Mouse (Mus musculus): Measurements from ENCODE around the gene Epn2.

Epn2 gene

DNA sequence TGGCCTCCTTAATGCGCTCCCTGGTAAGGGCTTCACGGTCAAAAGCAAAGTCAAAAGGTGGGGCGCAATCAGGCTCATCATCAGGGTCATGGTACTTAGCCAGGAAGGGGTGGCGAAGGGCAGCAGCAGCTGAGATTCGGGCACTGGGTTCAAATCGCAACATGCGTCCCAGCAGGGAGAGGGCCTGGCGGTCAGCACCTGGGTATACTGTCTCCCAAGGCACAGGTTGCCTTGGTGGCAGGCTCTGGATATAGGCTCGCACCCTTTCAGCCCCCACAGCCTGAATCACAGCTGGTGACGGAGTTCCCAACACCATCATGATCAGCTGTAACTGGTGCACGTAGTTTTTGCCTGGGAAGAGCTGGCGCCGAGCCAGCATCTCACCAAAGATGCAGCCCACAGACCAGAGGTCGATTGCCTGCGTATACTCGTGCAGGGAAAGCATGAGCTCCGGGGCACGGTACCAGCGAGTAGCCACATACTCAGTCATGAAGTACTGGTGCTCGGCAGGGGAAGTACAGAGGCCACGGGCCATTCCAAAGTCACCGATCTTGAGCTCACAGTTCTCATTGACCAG, 88.5 kb downstream of the Epn2 start:
- no peak for DNase-seq (ENCODE audit: extremely low read depth, low read depth)

DNA sequence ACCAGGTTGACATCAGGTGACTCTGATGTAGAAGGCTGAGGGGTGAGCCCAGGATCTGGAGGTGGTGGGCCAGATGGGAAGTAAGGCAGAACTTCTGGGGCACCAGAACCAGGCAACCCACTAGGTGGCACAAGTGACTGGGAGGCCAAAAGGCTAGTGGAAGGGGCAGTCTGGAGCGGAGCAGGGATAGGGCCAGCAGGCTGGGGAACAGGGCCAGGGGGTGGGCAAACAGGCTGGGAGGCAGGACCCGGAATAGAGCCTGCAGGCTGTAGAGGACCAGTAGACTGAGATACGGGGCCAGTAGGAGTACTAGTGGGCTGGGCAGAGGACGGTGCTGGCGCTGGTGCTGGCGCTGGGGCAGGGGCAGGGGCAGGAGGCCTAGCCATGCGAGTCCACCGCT, 89.6 kb downstream of the Epn2 start:
- no peak for DNase-seq (ENCODE audit: extremely low read depth, low read depth)

DNA sequence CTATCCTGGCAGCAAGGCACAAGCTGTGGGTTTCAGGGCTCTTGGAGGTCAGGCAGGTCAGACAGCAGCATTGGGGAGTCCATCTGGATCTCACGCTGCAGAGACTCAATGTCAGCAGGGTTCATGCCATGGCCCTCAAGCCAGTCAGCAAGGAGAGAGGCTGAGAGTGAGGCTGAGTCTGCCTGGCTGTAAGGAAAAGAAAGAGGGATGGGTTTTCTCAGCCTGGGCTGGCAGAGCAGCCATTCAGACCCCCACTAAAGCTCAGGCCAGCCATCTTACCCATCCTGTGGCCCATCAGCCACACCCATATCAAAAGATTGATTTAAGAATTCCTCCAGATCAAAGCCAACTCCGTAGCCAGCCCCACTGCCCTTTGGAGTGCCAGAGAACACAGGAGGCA, 90.4 kb downstream of the Epn2 start:
- DNase-seq (ENCODE audit: extremely low read depth, low read depth) = no peak

DNA sequence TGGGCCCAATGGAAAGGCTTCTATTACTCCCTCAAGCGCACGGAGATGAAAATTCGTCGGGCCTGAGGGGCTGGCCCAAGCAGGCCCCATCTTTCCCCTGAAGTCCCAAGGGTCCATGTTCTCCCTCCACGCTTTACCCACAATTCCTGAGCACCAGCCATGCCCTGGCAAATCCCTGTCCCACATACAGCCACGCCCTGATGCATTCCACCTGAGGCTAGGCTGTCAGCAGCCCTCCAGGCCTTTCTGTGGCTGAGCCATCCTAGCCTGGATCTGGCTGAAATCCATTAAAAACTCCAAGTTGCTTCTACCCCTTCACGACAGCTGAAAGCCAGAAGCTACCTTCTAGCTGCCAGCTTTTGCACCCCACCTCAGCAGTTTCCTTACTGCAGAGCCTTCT, 91.6 kb downstream of the Epn2 start:
- DNase-seq (ENCODE audit: extremely low read depth, low read depth) = no peak

DNA sequence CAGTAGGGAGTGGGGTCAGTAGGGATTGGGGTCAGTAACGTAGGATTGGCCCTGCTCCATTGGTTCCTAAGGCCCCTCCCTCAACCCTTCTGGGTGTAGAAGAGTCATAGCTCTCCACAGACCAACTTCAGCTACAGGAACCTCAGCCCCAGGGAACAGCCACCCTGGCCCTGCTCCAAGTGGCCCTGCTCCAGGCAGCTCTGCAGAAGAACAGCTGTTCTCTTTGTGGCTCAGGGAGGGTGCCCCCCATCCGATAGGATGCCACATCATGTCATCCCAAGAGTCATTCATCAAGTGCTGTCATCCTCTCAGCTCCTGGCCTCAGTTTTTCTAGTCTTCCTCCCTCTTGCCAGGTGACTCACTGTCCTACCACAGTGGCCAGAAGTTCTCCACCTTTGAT, 92.1 kb downstream of the Epn2 start:
- no peak for DNase-seq (ENCODE audit: extremely low read depth, low read depth)

DNA sequence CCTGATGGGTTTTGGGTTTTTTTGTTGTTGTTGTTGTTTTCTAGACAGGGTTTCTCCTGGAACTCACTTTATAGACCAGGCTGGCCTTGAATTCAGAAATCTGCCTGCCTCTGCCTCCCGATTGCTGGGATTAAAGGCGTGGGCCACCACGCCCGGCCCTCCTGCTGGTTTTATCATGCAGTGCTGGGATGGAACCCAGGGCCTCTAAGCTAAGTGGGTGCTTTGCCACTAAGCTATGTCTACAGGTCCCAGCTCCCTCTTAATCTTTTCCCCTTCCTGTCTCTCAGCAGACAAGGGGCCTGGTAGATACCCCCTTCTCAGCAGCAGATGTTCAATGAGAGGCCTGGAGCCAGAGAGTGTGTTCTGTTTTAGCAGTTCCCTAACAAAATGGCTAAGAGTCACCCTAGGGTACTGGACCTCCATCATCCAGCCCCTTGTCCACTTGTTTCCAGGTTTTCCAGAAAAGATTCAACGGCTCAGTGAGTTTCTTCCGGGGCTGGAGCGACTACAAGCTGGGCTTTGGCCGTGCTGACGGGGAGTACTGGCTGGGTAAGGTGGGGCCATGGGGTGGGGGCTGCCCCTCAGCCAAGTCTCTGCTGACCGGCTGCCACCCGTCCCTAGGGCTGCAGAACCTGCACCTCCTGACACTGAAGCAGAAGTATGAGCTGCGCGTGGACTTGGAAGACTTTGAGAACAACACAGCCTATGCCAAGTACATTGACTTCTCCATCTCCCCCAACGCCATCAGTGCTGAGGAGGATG, 92.8 kb downstream of the Epn2 start:
- no peak for DNase-seq (ENCODE audit: extremely low read depth, low read depth)

DNA sequence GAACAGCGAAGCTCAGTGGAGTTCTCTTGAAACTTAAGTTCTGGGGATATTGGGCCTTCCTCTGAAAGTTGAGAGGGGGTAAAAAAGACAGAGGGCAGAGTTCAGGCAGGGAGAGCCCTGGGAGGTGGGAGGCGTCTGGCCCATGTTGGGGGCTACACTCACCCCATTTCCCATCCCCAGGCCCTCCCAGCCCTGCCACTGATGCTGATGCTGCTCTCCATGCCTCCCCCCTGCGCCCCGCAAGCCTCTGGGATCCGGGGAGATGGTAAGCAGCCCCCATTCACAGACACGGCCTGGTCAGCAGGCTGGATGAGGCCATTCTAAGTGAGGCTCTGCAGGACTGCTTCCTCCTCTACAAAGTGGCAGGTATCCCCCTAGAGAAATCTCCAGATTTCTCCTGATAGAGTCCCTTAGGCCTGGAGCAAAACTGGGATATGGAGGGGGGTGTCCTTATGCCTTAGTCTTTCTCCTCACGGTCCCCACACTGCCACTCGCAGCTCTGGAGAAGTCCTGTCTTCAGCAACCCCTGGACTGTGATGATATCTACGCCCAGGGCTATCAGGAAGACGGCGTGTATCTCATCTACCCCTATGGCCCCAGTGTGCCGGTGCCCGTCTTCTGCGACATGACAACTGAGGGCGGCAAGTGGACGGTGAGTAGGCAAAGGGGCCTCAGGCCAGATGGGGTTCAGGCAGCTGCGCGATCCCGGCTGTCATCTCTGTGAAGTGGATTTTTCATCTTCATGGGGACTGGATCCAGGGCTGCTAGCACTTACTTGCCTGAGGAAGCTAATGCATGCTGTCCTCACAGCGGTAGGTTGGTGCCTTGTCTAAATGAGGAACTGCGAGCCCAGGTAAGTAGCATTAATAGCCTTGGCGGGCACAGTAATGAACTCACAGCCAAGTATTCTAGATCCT, 93.7 kb downstream of the Epn2 start:
- DNase-seq (ENCODE audit: extremely low read depth, low read depth) = no peak

DNA sequence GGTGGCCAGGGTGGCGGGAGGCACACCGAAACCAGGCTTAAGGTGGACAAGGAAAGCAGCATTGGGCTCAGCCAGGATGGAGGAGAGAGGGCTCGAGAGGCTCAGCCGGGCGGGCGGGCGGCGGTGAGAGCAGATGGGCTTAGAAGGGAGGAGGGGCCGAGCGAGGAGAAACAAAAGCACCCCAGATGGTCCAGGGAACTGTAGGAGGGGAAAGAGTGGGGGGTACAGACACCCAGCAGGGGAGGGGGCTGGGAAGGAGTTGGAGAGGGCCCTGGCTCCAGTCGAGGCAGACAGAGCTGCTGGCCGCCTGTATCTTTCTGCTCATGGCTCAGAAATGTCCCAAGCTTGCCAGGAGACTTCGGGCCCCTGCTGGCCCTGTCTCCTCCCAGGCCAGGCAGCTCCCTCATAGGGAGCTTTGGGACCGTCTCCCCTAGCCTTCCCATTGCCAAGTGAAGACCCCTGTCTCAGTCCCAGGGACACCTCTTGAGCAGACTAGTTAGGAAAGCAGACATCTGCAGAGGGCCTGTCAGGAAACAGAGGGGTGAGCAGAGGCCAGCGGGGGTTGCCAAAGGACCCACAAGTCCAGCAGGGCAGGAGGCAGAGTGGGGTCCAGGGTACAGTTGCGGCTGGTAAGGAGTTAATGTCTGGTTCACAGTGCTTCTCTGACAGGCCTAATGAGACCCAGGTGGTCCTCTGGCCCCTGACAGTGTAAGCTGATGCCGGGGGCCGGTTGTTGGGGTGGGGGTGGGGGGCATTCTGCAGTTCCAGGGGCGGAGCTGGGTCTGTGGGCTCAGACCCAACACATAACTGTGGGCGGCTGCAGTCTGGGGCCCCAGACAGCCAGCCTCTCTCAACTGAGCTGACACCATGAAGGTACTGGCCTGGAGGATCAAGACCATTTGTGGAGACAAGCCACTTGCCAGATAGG, 94.6 kb downstream of the Epn2 start, which contains the start of gene Mfap4:
TSS of gene Mfap4 (plus strand) at position 819 of the 928 bp plus-strand sequence.
- DNase-seq (ENCODE audit: extremely low read depth, low read depth) = no peak

DNA sequence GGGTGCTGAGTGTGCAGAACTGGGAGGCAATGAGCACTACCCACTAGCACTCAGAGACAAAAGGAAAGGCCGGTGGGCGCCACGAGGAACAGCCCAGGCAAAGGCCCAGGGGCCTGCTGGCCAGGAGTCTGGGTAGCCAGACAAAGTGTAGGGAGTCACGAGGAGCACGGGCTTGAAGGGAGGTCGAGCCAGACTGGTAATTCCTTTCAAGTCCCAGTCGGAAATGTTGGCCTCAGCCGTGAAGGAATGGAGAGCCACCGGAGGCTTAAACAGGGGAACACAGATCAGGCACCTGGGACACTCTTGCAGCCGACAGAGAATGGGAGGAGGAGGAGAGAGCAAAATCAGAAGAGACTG, 95.3 kb downstream of the Epn2 start:
- no peak for DNase-seq (ENCODE audit: extremely low read depth, low read depth)

DNA sequence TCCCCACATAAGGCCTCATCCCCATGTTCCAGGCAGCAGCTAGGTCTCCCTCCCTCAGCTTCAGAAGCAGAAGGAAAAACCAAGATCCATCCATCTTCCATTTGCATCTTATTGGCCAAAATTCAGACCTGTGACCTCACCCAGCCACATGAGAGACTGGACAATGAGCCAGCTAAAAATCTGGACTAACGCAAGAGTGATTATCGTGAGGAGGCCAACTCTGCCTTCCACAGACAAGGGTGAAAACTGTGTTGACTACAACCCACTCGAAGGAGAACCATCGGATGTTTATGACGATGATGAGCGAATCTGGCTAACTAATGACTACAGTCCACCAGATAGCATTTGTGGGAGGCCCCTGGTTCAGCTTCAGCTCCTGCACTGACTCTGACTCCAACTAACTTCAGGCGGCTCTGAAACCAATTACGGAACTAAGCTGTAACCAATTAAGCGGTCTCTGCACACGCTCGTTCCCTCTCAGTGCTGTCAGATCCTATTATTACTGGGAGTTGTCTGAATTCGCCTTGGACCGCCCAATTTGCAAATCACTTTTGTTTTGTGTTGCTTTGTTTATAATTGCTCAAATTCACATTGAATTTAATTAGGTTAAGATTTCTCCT, 96.2 kb downstream of the Epn2 start:
- DNase-seq (ENCODE audit: extremely low read depth, low read depth) = no peak

DNA sequence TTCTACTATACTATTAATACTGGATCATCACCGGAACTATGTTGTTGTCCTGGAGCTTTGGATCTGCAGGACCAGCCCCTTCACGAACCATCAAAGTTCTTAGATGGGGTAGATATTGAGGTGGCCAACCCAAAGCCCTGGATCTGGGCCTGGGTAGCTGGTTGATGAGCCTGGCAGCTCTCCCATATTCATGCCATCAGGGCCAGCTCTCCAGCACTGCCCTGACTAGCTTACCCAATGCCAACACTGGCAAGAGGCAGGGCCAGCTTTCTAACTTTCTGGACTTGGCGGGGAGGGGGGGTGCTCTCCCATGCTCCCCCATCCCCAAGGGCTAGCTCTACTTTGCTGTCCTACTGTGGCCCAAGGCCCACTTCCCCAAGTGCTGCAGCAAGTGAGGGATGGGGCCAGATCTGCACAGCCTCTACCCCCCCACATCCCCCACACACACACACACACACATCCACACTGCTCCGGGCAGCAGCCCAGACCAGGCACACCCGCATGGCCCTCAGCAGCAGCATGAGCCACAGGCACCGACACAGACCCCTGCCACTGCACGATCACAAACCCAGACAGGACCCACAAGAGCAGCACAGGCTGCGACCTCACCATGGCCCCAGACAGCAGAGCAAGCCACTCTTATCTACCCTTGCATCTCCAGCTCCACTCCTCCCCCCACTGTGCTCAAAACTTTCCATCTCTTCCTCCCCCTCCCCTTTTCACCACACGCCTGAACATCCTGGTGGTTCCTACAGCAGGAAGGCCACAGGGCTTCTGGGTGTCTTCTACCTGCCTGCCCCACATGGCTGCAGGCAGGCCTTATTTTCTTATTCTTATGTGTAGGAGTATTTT, 98.0 kb downstream of the Epn2 start:
- DNase-seq (ENCODE audit: extremely low read depth, low read depth) = no peak

DNA sequence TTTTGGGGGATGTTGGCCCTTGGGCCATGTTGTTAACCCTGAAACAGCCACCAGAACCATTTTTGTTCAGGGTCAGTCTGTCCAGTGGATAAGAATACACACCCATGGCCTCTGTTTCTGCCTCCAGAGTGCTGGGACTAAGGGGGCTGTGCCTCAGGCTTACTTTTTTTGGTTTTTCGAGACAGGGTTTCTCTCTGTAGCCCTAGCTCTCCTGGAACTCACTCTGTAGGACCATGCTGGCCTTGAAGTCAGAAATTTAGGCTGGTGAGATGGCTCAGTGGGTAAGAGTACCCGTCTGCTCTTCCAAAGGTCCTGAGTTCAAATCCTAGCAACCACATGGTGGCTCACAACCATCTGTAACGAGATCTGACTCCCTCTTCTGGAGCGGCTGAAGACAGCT, 100.7 kb downstream of the Epn2 start:
- DNase-seq (ENCODE audit: extremely low read depth, low read depth) = no peak

DNA sequence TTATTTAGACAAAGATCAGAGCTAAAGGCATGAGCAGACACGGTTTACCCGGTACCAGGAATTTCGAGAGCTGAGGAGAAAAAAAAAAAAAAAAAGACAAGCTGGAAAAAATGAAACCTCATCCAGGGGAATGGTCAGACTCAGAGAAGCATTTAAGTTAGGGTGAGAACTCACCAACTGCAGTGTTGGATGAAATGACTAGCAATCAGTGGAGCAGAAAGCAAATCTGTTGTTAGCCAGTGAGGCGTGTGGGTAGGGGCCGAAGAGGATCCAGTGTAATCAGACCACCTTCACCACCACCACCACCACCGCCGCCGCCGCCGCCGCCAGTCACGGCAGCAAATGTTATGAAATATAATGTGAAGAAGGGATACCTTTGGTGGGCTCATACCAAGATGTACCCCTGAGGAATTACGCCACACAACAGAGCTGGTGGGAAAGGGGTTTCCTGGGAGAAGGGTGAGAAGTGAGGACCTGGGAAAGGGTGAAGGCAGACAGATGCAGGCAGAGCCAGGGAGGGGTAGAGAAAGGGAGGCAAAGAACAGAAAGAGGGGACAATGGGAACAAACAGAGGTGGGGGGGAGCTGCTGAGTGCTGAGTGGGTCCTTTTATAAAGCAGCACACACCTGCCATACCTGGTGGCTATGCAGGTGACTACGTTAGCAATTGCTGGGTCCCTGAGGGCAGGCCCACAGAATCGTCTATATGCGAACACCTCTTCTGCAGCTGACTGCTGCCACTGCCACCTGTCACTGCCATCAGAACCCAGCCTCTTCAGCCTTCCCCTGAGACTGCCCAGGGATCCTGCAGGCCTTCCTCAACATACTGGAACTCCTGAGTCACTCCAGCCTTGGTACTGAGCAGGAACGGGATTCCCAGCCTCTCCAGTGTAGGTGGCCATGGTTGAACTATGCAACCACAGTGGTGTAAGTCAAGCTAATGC, 101.7 kb downstream of the Epn2 start:
- DNase-seq (ENCODE audit: extremely low read depth, low read depth) = no peak

DNA sequence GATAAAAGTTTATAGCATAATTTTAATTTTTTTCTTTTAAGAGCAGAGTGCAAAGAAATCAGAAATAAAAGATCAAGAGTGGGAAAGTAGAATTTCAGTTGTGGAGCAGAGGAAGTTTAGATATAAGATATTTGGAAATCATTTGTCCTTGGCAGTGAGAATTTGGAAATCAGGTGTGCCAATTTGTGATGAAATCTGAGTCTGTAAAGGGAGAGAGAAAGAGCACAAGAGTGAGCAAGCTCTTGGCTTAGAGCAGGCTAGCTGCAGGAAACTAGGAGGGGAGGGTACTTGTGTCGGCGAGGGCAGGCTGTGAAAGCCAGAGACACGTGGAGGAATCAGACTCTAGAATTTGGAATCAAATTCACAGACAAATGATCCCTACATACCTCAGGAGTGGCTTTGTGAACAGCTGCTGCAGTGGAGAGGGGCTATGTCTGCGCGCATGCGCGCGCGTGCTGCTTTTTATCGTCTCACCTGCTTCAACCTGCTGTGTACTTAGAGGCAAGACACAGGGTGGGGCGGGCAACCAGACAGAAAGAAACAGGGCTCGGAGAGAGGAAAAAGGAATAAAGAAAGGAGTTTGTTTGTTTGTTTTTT, 102.6 kb downstream of the Epn2 start:
- DNase-seq (ENCODE audit: extremely low read depth, low read depth) = no peak

DNA sequence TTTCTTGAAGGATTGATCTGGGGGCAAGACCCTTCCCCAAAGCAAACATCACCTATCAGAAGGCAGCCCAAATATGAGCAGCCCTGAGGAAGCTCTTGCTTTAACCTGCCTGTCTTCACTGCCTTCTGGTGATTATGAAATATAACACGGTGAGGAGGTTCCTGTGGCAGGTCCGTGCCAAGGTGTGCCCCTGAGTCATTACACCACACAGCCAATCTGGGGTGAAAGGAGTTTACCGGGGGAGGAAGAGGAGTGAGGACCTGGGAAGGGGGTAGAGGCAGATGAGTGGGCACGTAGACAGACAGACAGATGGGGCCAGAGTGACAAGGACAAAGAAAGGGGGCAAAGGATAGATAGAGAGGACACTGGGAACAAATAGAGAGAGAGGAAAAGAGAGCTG, 105.9 kb downstream of the Epn2 start:
- DNase-seq (ENCODE audit: extremely low read depth, low read depth) = no peak

DNA sequence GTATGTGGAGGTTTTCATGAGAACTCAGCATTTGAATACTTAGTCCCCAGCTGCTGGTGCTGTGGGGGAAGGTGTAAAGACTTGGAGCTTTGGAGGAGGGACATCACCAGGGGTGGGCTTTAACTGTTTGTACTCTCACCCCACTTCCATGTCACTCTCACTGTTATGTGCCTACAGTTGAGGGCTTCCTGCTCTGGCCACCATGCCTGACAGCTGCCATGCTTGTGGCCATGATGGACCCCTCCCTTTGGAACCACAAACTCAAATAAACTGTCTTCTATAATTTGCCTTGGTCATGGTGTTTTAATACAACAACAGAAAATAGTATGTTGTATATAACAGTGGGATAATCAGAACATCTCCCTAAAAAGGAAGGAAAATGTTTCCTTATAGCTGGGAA, 108.6 kb downstream of the Epn2 start:
- no peak for DNase-seq (ENCODE audit: extremely low read depth, low read depth)

DNA sequence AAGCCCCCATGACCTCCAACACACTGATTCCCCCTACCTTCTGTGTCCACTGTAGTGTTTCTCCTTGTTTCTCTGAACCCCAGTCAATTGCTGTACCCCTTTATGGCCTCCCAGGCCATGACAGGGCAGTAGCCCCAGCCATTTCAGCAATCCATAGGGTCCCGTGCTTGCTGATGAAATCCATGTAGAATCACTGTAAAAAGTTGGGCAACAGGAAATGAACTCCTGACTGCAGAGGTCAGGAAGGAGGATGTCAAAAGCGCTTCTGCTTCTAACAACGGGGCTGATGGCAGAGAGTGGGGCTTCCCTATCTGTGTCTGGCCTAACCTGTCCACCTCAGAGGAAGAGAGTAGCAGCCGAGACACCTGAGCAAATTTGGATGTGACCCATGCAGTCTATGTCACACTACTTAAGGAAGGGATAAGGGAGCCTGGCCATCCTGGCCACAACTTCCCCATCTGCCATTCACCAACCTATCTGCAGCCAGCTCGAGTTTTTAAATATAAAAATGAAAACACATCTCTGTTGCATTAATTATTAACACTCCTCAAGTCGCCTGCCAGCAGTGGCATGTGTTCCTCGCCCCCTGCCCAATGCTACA, 110.1 kb downstream of the Epn2 start:
- no peak for DNase-seq (ENCODE audit: extremely low read depth, low read depth)

DNA sequence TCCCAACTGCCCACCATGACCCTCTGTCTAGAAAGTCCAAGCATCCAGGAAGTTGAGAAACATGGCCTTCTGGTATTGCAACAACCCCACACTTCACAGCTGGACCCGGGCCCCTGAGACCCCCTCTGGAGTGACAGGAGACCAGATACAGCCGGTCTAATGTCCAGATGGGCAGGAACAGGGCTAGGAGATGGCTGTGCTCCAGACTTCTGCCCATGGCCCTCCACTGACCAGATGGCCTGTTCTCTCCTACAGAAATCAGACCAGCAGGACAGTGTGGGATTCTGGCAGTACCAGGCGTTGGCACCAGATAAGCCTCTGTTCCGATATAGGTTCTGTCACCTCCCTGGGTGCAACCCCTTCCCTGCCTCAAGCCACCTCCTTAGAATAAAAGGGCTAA, 111.0 kb downstream of the Epn2 start:
- DNase-seq (ENCODE audit: extremely low read depth, low read depth) = no peak

All from MEL-GATA-1-ER (cell line).